In the genomic region with DNA sequence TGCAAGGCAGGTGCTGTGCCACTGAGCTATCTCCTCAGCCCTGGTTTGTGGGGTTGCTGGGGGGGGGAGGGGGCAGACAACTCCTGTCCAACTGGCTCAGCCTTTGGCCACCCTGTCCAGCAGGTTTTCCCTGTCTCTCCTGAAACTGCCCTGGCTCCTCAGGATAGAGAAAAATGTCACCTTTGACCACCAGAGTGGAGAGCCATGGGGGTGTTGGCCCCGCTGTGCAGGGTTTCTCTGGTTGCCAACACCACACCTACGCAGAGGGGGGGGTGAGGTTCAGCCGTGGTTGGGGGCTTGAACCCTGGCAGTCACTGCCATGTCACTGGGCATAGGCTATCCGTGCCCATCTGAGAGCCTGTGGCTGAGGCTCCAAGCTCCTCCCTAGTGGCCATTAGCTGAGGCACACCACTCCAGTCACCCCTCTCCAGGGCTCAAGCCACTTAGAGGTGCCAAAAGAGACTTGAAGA, we compare ENCODE assay signal across 22 mouse cellular contexts. TPM values are rescaled to one million over a fixed set of nuclear protein-coding genes. Genes with fewer than 3 reads are reported as not detected.
DNase-seq lines count a peak whose midpoint lies in the region; ATAC-seq and TF ChIP-seq lines count a peak whose summit lies in the region.
"Had no signal": no experiment of that assay in that cellular context is flagged by ENCODE, and none has a peak within 500 bp of the region (broad histone marks: within the 10 kb centered on the region; RNA-seq: fewer than 3 reads in every experiment).

No protein-coding gene starts in this region.

- no peak overlapping the region for H3K27ac ChIP-seq in kidney, embryonic 15.5 days
- H3K27ac ChIP-seq in intestine, embryonic 14.5 days (ENCODE audit: low read depth) = no peak overlapping the region
- peak overlapping the region; percentile 36; the same call in 1 of the 2 replicates for H3K27ac ChIP-seq in small intestine, adult 2 months (ENCODE audit: insufficient read depth, low read depth, low read length)
- H3K27ac ChIP-seq: forebrain, embryonic 10.5 days; gastrocnemius, adult 2 months; layer of hippocampus, adult 2 months; liver, embryonic 13.5 days; neural tube, embryonic 13.5 days had no signal

- 66% methylated on average over 4 of the region's 4 CpGs for WGBS in kidney, embryonic 15.5 days
- 66% methylated on average over 4 of the region's 4 CpGs for WGBS in intestine, embryonic 14.5 days
- 24% methylated on average over 4 of the region's 4 CpGs for WGBS in small intestine, adult 2 months

- DNase-seq in kidney, adult 18-20 months = peak; percentile 40
- no peak for DNase-seq in intestine, embryonic 14.5 days (ENCODE audit: low spot score)
- DNase-seq in kidney, postnatal 10 days = peak; percentile 38
- DNase-seq in thymus, adult 18-20 months = no peak
- DNase-seq in left cerebral cortex, adult 9 months (ENCODE audit: low spot score in 2 of 2) = no peak
- DNase-seq in gastrocnemius, postnatal 4 days (ENCODE audit: low spot score in 2 of 2) = no peak
- DNase-seq: gastrocnemius, adult 2 months; liver, embryonic 13.5 days; midbrain, embryonic 14.5 days; spleen, adult 18-20 months; thymus, adult 2 months had no signal

- H3K4me3 ChIP-seq in kidney, embryonic 15.5 days (replicated peaks) = no peak overlapping the region
- no peak overlapping the region for H3K4me3 ChIP-seq in intestine, embryonic 14.5 days (ENCODE audit: low read depth, low read length)
- H3K4me3 ChIP-seq in small intestine, adult 2 months (ENCODE audit: low read depth, low read length) = no peak overlapping the region
- H3K4me3 ChIP-seq: forebrain, embryonic 10.5 days; gastrocnemius, adult 2 months; layer of hippocampus, adult 2 months; liver, embryonic 13.5 days; neural tube, embryonic 13.5 days had no signal

- no peak for TF ChIP-seq POLR2A in small intestine, adult 2 months (IDR thresholded peaks at IDR 0.05; ENCODE audit: low read depth, low read length)

- H3K27me3 ChIP-seq in kidney, embryonic 15.5 days = peaks cover 16% of the 10 kb centered on the region
- peaks cover 9% of the 10 kb centered on the region; the same call in 1 of the 2 replicates for H3K27me3 ChIP-seq in intestine, embryonic 14.5 days (replicated peaks; ENCODE audit: control insufficient read depth, insufficient read depth, low read length)
- H3K27me3 ChIP-seq in small intestine, adult 2 months (ENCODE audit: control insufficient read depth, insufficient read depth, low read length) = no peaks in the 10 kb centered on the region

- 0 out of 2 replicates have a peak, but pooled peaks cover 5% of the 10 kb centered on the region for H3K36me3 ChIP-seq in kidney, embryonic 15.5 days
- no peaks in the 10 kb centered on the region for H3K36me3 ChIP-seq in intestine, embryonic 14.5 days (ENCODE audit: control insufficient read depth, insufficient read depth, low read length)
- peaks cover 49% of the 10 kb centered on the region for H3K36me3 ChIP-seq in small intestine, adult 2 months (ENCODE audit: control insufficient read depth, insufficient read depth, low read length)
- H3K36me3 ChIP-seq: forebrain, embryonic 10.5 days; liver, embryonic 13.5 days; neural tube, embryonic 13.5 days had no signal

- no peak overlapping the region for H3K4me2 ChIP-seq in kidney, embryonic 15.5 days
- H3K4me2 ChIP-seq in intestine, embryonic 14.5 days (ENCODE audit: low read length) = no peak overlapping the region
- H3K4me2 ChIP-seq: heart, embryonic 11.5 days; liver, embryonic 13.5 days; neural tube, embryonic 13.5 days had no signal

- TF ChIP-seq CTCF in small intestine, adult 2 months (IDR thresholded peaks at IDR 0.05; ENCODE audit: extremely low read depth, insufficient read length, insufficient replicate concordance, low read depth, low read length) = no peak

- peaks cover 4% of the 10 kb centered on the region; the same call in 1 of the 2 replicates for H3K4me1 ChIP-seq in kidney, embryonic 15.5 days
- H3K4me1 ChIP-seq in intestine, embryonic 14.5 days (replicated peaks; ENCODE audit: control insufficient read depth, insufficient read depth, low read length) = no peaks in the 10 kb centered on the region
- H3K4me1 ChIP-seq in small intestine, adult 2 months (ENCODE audit: control insufficient read depth, insufficient read depth, insufficient read length, low read length) = peaks cover 11% of the 10 kb centered on the region; the same call in 1 of the 2 replicates

- ATAC-seq in kidney, embryonic 15.5 days (replicated peaks; ENCODE audit: low FRiP score) = no peak
- peak; percentile 33; the same call in 1 of the 2 replicates for ATAC-seq in intestine, embryonic 14.5 days (replicated peaks; ENCODE audit: low FRiP score, low TSS enrichment, low read depth)
- ATAC-seq: activated CD4-positive, CD25-positive, alpha-beta regulatory T cell, adult 4 months had no signal

- no peak overlapping the region for H3K9ac ChIP-seq in kidney, embryonic 15.5 days
- H3K9ac ChIP-seq in intestine, embryonic 14.5 days (ENCODE audit: low read length) = no peak overlapping the region
- H3K9ac ChIP-seq: liver, embryonic 13.5 days had no signal

- no peaks in the 10 kb centered on the region for H3K9me3 ChIP-seq in kidney, embryonic 15.5 days (replicated peaks)
- no peaks in the 10 kb centered on the region for H3K9me3 ChIP-seq in intestine, embryonic 14.5 days (ENCODE audit: control insufficient read depth, low read length)
- H3K9me3 ChIP-seq: forebrain, embryonic 10.5 days; liver, embryonic 13.5 days; neural tube, embryonic 13.5 days had no signal

RNA-seq across cellular contexts. Expression of a gene that starts 12.5 kb away (rescaled TPM):
- polyA plus RNA-seq in kidney, embryonic 15.5 days (2015; fragmentation: Nextera tagmentation; extraction: Ambion mirVana) = 34.3 and 34.7 TPM in 2 replicates
- 71.3 and 81.9 TPM in 2 replicates for polyA plus RNA-seq in intestine, embryonic 14.5 days (2014; fragmentation: Nextera tagmentation; extraction: Ambion mirVana)
- polyA plus RNA-seq in small intestine, adult 2 months (2012; rRNA removed) = 139 and 367 TPM in 2 replicates
- total RNA-seq in gastrocnemius, postnatal 4 days (2021) = under 1 TPM in 1 of 2 experiments, not detected in 1; 0.15 TPM
- total RNA-seq: gastrocnemius, adult 2 months had no signal
- polyA plus RNA-seq: activated CD4-positive, CD25-positive, alpha-beta regulatory T cell, adult 4 months had no signal

RNA-seq across cellular contexts. Expression of a gene that starts 19.9 kb away (rescaled TPM):
- polyA plus RNA-seq in kidney, embryonic 15.5 days (2015; fragmentation: Nextera tagmentation; extraction: Ambion mirVana) = 0.68 and 0.80 TPM in 2 replicates
- polyA plus RNA-seq in intestine, embryonic 14.5 days (2014; fragmentation: Nextera tagmentation; extraction: Ambion mirVana) = 3.0 and 3.9 TPM in 2 replicates
- polyA plus RNA-seq in small intestine, adult 2 months (2012; rRNA removed) = 124 and 296 TPM in 2 replicates
- not detected for total RNA-seq in gastrocnemius, postnatal 4 days (2021)
- total RNA-seq: gastrocnemius, adult 2 months; hematopoietic stem cell, adult 5-6 weeks; layer of hippocampus, adult 2 months; left cerebral cortex, postnatal 14 days had no signal
- polyA plus RNA-seq: activated CD4-positive, CD25-positive, alpha-beta regulatory T cell, adult 4 months; cerebellum, adult 2 months; embryonic facial prominence, embryonic 11.5 days; heart, embryonic 11.5 days; liver, embryonic 13.5 days; midbrain, embryonic 14.5 days; neural tube, embryonic 13.5 days had no signal

RNA-seq across cellular contexts. Expression of a gene that starts 21.4 kb away (rescaled TPM):
- 0.72 and 1.1 TPM in 2 replicates for polyA plus RNA-seq in kidney, embryonic 15.5 days (2015; fragmentation: Nextera tagmentation; extraction: Ambion mirVana)
- 0.98 and 2.3 TPM in 2 replicates for polyA plus RNA-seq in intestine, embryonic 14.5 days (2014; fragmentation: Nextera tagmentation; extraction: Ambion mirVana)
- polyA plus RNA-seq in small intestine, adult 2 months (2012; rRNA removed) = 2.1 and 3.0 TPM in 2 replicates
- total RNA-seq in gastrocnemius, postnatal 4 days (2021) = under 1 TPM in 1 of 2 experiments, not detected in 1; 0.16 TPM
- total RNA-seq: gastrocnemius, adult 2 months; hematopoietic stem cell, adult 5-6 weeks had no signal
- polyA plus RNA-seq: activated CD4-positive, CD25-positive, alpha-beta regulatory T cell, adult 4 months; heart, embryonic 11.5 days had no signal

RNA-seq across cellular contexts. Expression of a gene that starts 38.9 kb away (rescaled TPM):
- 17.6 and 19.6 TPM in 2 replicates for polyA plus RNA-seq in kidney, embryonic 15.5 days (2015; fragmentation: Nextera tagmentation; extraction: Ambion mirVana)
- 14.1 and 14.8 TPM in 2 replicates for polyA plus RNA-seq in intestine, embryonic 14.5 days (2014; fragmentation: Nextera tagmentation; extraction: Ambion mirVana)
- 11.3 and 22.9 TPM in 2 replicates for polyA plus RNA-seq in small intestine, adult 2 months (2012; rRNA removed)
- total RNA-seq in gastrocnemius, postnatal 4 days (2021) = 10 to 100 TPM; 12.6 to 13.0 TPM

RNA-seq across cellular contexts. Expression of a gene that starts 41.0 kb away (rescaled TPM):
- 18.6 and 21.9 TPM in 2 replicates for polyA plus RNA-seq in kidney, embryonic 15.5 days (2015; fragmentation: Nextera tagmentation; extraction: Ambion mirVana)
- 17.8 and 20.5 TPM in 2 replicates for polyA plus RNA-seq in intestine, embryonic 14.5 days (2014; fragmentation: Nextera tagmentation; extraction: Ambion mirVana)
- 1.5 and 2.9 TPM in 2 replicates for polyA plus RNA-seq in small intestine, adult 2 months (2012; rRNA removed)
- total RNA-seq in gastrocnemius, postnatal 4 days (2021) = 10 to 100 TPM; 16.7 to 17.2 TPM

Comparison
In these comparisons a context has a peak if more than half of its experiments do, and no peak if none do; other contexts are left out.
1. DNase-seq: peak in kidney, adult 18-20 months (single experiment) and kidney, postnatal 10 days (single experiment); none in intestine, embryonic 14.5 days (single experiment), thymus, adult 18-20 months (0 of 2), left cerebral cortex, adult 9 months (0 of 2) and gastrocnemius, postnatal 4 days (0 of 2).
2. RNA of a gene that starts 19.9 kb away (polyA plus RNA-seq): 124 to 296 TPM in small intestine, adult 2 months; 3.0 to 3.9 TPM in intestine, embryonic 14.5 days and 0.68 to 0.80 TPM in kidney, embryonic 15.5 days; every median in the first group is over 10 times any median in the second.